23 mouse cellular contexts compared by ENCODE assay signal in the genomic region with DNA sequence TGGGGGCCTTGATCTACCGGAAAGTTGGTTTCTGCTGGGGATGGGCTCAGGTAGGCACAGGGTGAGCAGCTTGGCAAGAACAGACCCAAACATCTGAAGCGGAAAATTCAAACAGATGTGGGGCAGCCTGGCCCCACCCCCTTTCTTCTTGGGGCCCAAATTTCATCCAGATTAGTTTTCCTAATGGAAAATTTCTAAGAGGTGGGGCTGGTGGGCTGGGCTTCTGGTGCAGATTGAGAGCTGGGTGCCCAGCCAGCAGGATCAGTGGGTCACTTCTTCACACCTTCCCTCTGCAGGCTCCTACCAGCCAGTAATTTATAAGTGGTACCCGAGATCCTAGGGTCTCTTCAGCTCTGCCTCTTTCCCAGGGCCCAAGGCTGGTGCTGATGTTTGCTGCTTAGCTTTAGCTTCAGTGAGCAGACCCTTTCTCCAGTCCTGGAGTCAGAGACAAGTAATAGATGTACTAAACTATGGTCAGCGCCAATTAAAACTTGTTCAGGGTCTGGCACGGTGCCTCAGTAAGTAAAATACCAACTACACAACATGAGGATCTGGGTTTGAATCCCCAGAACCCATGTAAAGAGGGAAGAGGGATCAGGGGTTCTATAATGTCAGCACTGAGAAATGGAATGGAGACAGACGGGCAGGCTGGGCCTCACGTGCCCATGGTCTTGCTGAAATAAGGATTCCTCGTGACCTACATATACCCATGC. TPM values are rescaled to one million over a fixed set of nuclear protein-coding genes. Genes with fewer than 3 reads are reported as not detected.
"Had no signal": no experiment of that assay in that cellular context is flagged by ENCODE, and none has a peak within 500 bp of the region (broad histone marks: within the 10 kb centered on the region; RNA-seq: fewer than 3 reads in every experiment).

No protein-coding gene starts in this region.

- H3K36me3 ChIP-seq: limb, embryonic 12.5 days; limb, embryonic 15.5 days; liver, embryonic 15.5 days; lung, embryonic 15.5 days; midbrain, embryonic 12.5 days; neural tube, embryonic 13.5 days had no signal

- H3K27ac ChIP-seq: left cerebral cortex, adult 2 months; limb, embryonic 12.5 days; limb, embryonic 15.5 days; liver, embryonic 15.5 days; lung, embryonic 15.5 days; midbrain, embryonic 12.5 days; neural tube, embryonic 13.5 days had no signal

- DNase-seq: kidney, adult 18-20 months; layer of hippocampus, postnatal 36 days; lung, adult 18-20 months; lung, postnatal 10 days; lung, postnatal 36 days; thymus, adult 18-20 months; thymus, postnatal 36 days had no signal

- H3K9me3 ChIP-seq: limb, embryonic 12.5 days; limb, embryonic 15.5 days; liver, embryonic 15.5 days; lung, embryonic 15.5 days; megakaryocyte, embryonic 14.5 days; midbrain, embryonic 12.5 days; neural tube, embryonic 13.5 days had no signal

- ATAC-seq: inflammation-experienced regulatory T-cells, adult 6 months; intestine, embryonic 16.5 days; midbrain, embryonic 16.5 days had no signal

- H3K9ac ChIP-seq: limb, embryonic 12.5 days; limb, embryonic 15.5 days; liver, embryonic 15.5 days; lung, embryonic 15.5 days; midbrain, embryonic 12.5 days; neural tube, embryonic 13.5 days had no signal

- H3K4me3 ChIP-seq: left cerebral cortex, adult 2 months; limb, embryonic 15.5 days; liver, embryonic 15.5 days; lung, embryonic 15.5 days; megakaryocyte, embryonic 14.5 days; midbrain, embryonic 12.5 days; neural tube, embryonic 13.5 days had no signal

- H3K4me2 ChIP-seq: limb, embryonic 12.5 days; limb, embryonic 15.5 days; liver, embryonic 11.5 days; liver, embryonic 15.5 days; lung, embryonic 15.5 days; neural tube, embryonic 13.5 days had no signal

RNA-seq across cellular contexts. Expression of a gene that starts 2.6 kb away (rescaled TPM):
- polyA plus RNA-seq: inflammation-experienced regulatory T-cells, adult 6 months; intestine, embryonic 16.5 days; large intestine, adult 2 months; liver, embryonic 15.5 days; small intestine, adult 2 months; spleen, adult 2 months; urinary bladder, adult 2 months had no signal
